Mouse (Mus musculus) left cerebral cortex, adult 8-10 months (tissue): ENCODE measurements at regions not wholly inside any gene's neighbourhood (a gene's known extent, or its start where the extent isn't known, plus 50 kb on each side); places are given as distances from the start of the nearest gene placed in this dataset.

Experiments used
- DNase-seq, 2 experiments: peaks; one replicate each; pipeline ENCODE4 v3.0.0; 2022; ENCODE audit warnings: low spot score in 2 of 2

- no peak for DNase-seq
Observed at GRCm38 (mm10) chr5:118379245-118380051, 134.4 kb downstream of the 2410131K14Rik start.

- DNase-seq, result no peak
Observed at GRCm38 (mm10) chr5:118380052-118380421, 135.0 kb downstream of the 2410131K14Rik start.

GRCm38 (mm10) chr5:118380422-118381293 lies 135.6 kb downstream of the 2410131K14Rik start:
- DNase-seq, result no peak

- DNase-seq, result no peak
Observed at GRCm38 (mm10) chr5:118381294-118381675, 136.3 kb downstream of the 2410131K14Rik start.

GRCm38 (mm10) chr5:118386126-118386525 lies 141.1 kb downstream of the 2410131K14Rik start:
- DNase-seq, result no peak

- DNase-seq, result peak in 1 of 2 experiments; percentile 61
Observed at GRCm38 (mm10) chr5:118388419-118388818, 143.4 kb downstream of the 2410131K14Rik start.

GRCm38 (mm10) chr5:118390691-118391373 lies 145.8 kb downstream of the 2410131K14Rik start:
- no peak for DNase-seq

GRCm38 (mm10) chr5:118392932-118393487 lies 148.0 kb downstream of the 2410131K14Rik start:
- DNase-seq, result no peak

GRCm38 (mm10) chr5:118394051-118394450 lies 149.0 kb downstream of the 2410131K14Rik start:
- no peak for DNase-seq

GRCm38 (mm10) chr5:118396004-118396725 lies 151.1 kb downstream of the 2410131K14Rik start:
- DNase-seq, result no peak

GRCm38 (mm10) chr5:118400926-118401325 lies 155.9 kb downstream of the 2410131K14Rik start:
- DNase-seq, result no peak

- no peak for DNase-seq
Observed at GRCm38 (mm10) chr5:118404398-118404797, 156.1 kb upstream of the Med13l start.

GRCm38 (mm10) chr5:118405421-118405820 lies 155.1 kb upstream of the Med13l start:
- no peak for DNase-seq

GRCm38 (mm10) chr5:118407451-118407850 lies 153.0 kb upstream of the Med13l start:
- DNase-seq, result no peak

GRCm38 (mm10) chr5:118407973-118408372 lies 152.5 kb upstream of the Med13l start:
- DNase-seq, result no peak

- DNase-seq, result no peak
Observed at GRCm38 (mm10) chr5:118408826-118409225, 151.7 kb upstream of the Med13l start.

GRCm38 (mm10) chr5:118413428-118414282 lies 146.8 kb upstream of the Med13l start:
- peak; percentile 38 to 87 for DNase-seq

- DNase-seq, result peak in 1 of 2 experiments; percentile 6
Observed at GRCm38 (mm10) chr5:118419344-118420037, 141.0 kb upstream of the Med13l start.
